Comparison of ENCODE assay signal across 9 mouse cellular contexts in genomic region chr2:37842719-37843118, GRCm38 (mm10).
DNase-seq lines count a peak whose midpoint lies in the region; ATAC-seq and TF ChIP-seq lines count a peak whose summit lies in the region.
"Had no signal": no experiment of that assay in that cellular context is flagged by ENCODE, and none has a peak within 500 bp of the region (broad histone marks: within the 10 kb centered on the region; RNA-seq: fewer than 3 reads in every experiment).

No protein-coding gene starts in this region.

- no peaks in the 10 kb centered on the region for H3K27me3 ChIP-seq in hindbrain, embryonic 12.5 days
- H3K27me3 ChIP-seq: liver, embryonic 13.5 days had no signal

- no peaks in the 10 kb centered on the region for H3K36me3 ChIP-seq in hindbrain, embryonic 12.5 days

- no peak overlapping the region for H3K4me3 ChIP-seq in layer of hippocampus, adult 2 months
- no peak overlapping the region for H3K4me3 ChIP-seq in hindbrain, embryonic 12.5 days
- H3K4me3 ChIP-seq: liver, embryonic 13.5 days had no signal

- no peak for DNase-seq in layer of hippocampus, adult 2 months (ENCODE audit: low spot score in 2 of 2)
- DNase-seq in layer of hippocampus, adult 9-11 months, result no peak
- peak; percentile 40 for DNase-seq in embryo, embryonic 9.5 days (ENCODE audit: extremely low spot score)
- DNase-seq in neural tube, embryonic 10.5 days (ENCODE audit: extremely low spot score, low spot score), result peak; percentile 36
- DNase-seq in cerebellum, postnatal 36 days, result no peak
- DNase-seq in thymus, adult 18-20 months, result no peak
- DNase-seq: liver, embryonic 13.5 days had no signal

- no peak overlapping the region for H3K9ac ChIP-seq in hindbrain, embryonic 12.5 days
- H3K9ac ChIP-seq: liver, embryonic 13.5 days had no signal

- no peak overlapping the region for H3K4me2 ChIP-seq in hindbrain, embryonic 12.5 days (replicated peaks)
- H3K4me2 ChIP-seq: liver, embryonic 13.5 days had no signal

- peaks cover 18% of the 10 kb centered on the region for H3K4me1 ChIP-seq in hindbrain, embryonic 12.5 days

- H3K9me3 ChIP-seq in hindbrain, embryonic 12.5 days (replicated peaks), result no peaks in the 10 kb centered on the region
- H3K9me3 ChIP-seq: liver, embryonic 13.5 days had no signal

- peak; percentile 52 for ATAC-seq in hindbrain, embryonic 12.5 days (ENCODE audit: low FRiP score)
- ATAC-seq in CD4-positive, CD25-positive, alpha-beta regulatory T cell, adult 4 months, result no peak

- no peak for TF ChIP-seq CTCF in layer of hippocampus, adult 2 months (conservative IDR thresholded peaks at IDR 0.05)

- WGBS in hindbrain, embryonic 12.5 days, result 26% methylated on average over 4 of the region's 4 CpGs

- H3K27ac ChIP-seq in layer of hippocampus, adult 2 months, result peak overlapping the region; percentile 76
- H3K27ac ChIP-seq in hindbrain, embryonic 12.5 days, result peak overlapping the region; percentile 70
- H3K27ac ChIP-seq: liver, embryonic 13.5 days had no signal

Comparison
In these comparisons a context has a peak if more than half of its experiments do, and no peak if none do; other contexts are left out.
1. DNase-seq: peak in embryo, embryonic 9.5 days (single experiment) and neural tube, embryonic 10.5 days (single experiment); none in layer of hippocampus, adult 2 months (0 of 2), layer of hippocampus, adult 9-11 months (single experiment), cerebellum, postnatal 36 days (0 of 2) and thymus, adult 18-20 months (0 of 2).